Mouse (Mus musculus) thymus, adult 2 months (tissue): Measurements from ENCODE around the gene Syt7. TPM values are rescaled to one million over a fixed set of nuclear protein-coding genes. Genes with fewer than 3 reads are reported as not detected.

ENCODE experiments used
- DNase-seq: peaks from one replicate; pipeline ENCODE4 v3.0.0; 2021
- H3K27ac ChIP-seq: fragments of 200-500 bp; 2 replicates; pipeline ENCODE4 v1.5.1; 2012; ENCODE audit warnings: low read length, control low read depth; ENCODE audit not compliant: control insufficient read depth, insufficient read depth
- H3K27me3 ChIP-seq: fragments of 200-500 bp; 2 replicates; pipeline ENCODE4 v1.6.1; 2012; ENCODE audit warnings: mild to moderate bottlenecking, low read length, moderate library complexity, mixed read lengths; ENCODE audit not compliant: control insufficient read depth, insufficient read depth
- H3K36me3 ChIP-seq: fragments of 200-500 bp; 2 replicates; pipeline ENCODE4 v1.6.1; 2012; ENCODE audit warnings: mild to moderate bottlenecking, low read length, moderate library complexity; ENCODE audit not compliant: control insufficient read depth, insufficient read depth
- H3K4me1 ChIP-seq: fragments of 200-500 bp; replicated peaks from 2 replicates; pipeline ENCODE4 v1.6.1; 2012; ENCODE audit warnings: low read length; ENCODE audit not compliant: control insufficient read depth, insufficient read depth
- H3K4me3 ChIP-seq: fragments of 200-500 bp; 2 replicates; pipeline ENCODE4 v1.5.1; 2012; ENCODE audit warnings: mild to moderate bottlenecking, low read length, control low read depth, moderate library complexity; ENCODE audit not compliant: control insufficient read depth, insufficient read depth
- CTCF ChIP-seq: fragments of 200-500 bp; IDR thresholded peaks from 2 replicates; pipeline ENCODE4 v1.5.1; 2012; ENCODE audit warnings: mild to moderate bottlenecking, control low read depth, low read length, moderate library complexity, borderline replicate concordance; ENCODE audit not compliant: control insufficient read depth, poor library complexity, insufficient read depth; ENCODE audit errors: extremely low read depth
- POLR2A ChIP-seq: fragments of 200-500 bp; IDR thresholded peaks from 2 replicates; pipeline ENCODE4 v1.6.1; 2012; ENCODE audit warnings: mild to moderate bottlenecking, low read length, control low read depth, moderate library complexity; ENCODE audit not compliant: control insufficient read depth, poor library complexity, insufficient read depth; ENCODE audit errors: extremely low read depth
- WGBS: fragments of 180-500 bp; shearing (Covaris S2); methylation state at CpG from one replicate; pipeline ENCODE4 v1.1.7; 2018; 5-methylcytosine and 5-hydroxymethylcytosine counted together
- polyA plus RNA-seq: library from polyadenylated mRNA; depleted of rRNA; stranded (reverse); fragments of >200 nt; gene quantifications from 2 replicates; pipeline ENCODE4 v1.2.3, GENCODE M21; 2012

The Syt7 gene
- polyA plus RNA-seq, 1 experiment = 1.8 TPM

- no peak overlapping the region for H3K4me3 ChIP-seq
- H3K36me3 ChIP-seq = no peaks in the 10 kb centered on the region
- 83% methylated on average over 5 of the region's 5 CpGs for WGBS
- TF ChIP-seq POLR2A (no peak), CTCF (no peak)
- H3K27ac ChIP-seq = no peak overlapping the region
- no peak for DNase-seq
- H3K27me3 ChIP-seq = no peaks in the 10 kb centered on the region
- H3K4me1 ChIP-seq = no peaks in the 10 kb centered on the region
Measured at GRCm38 (mm10) chr19:10347628-10348273, 41.1 kb upstream of the Syt7 start.

GRCm38 (mm10) chr19:10352218-10352617 lies 36.7 kb upstream of the Syt7 start:
- Histone ChIP-seq H3K4me1 (no peaks in the 10 kb centered on the region), H3K27me3 (no peaks in the 10 kb centered on the region), H3K27ac (no peak overlapping the region), H3K36me3 (no peaks in the 10 kb centered on the region), H3K4me3 (no peak overlapping the region)
- whole genome bisulfite sequencing = 83% methylated on average over 7 of the region's 7 CpGs
- no peak for TF ChIP-seq POLR2A
- TF ChIP-seq CTCF = no peak
- DNase-seq = no peak

GRCm38 (mm10) chr19:10354830-10355229 lies 34.1 kb upstream of the Syt7 start:
- TF ChIP-seq CTCF (no peak), POLR2A (no peak)
- Histone ChIP-seq H3K27me3 (no peaks in the 10 kb centered on the region), H3K36me3 (no peaks in the 10 kb centered on the region), H3K4me3 (no peak overlapping the region), H3K4me1 (no peaks in the 10 kb centered on the region), H3K27ac (no peak overlapping the region)
- no peak for DNase-seq
- 89% methylated on average over 2 of the region's 2 CpGs for WGBS

- Histone ChIP-seq H3K27me3 (no peaks in the 10 kb centered on the region), H3K4me1 (no peaks in the 10 kb centered on the region), H3K4me3 (no peak overlapping the region), H3K36me3 (no peaks in the 10 kb centered on the region), H3K27ac (no peak overlapping the region)
- DNase-seq = no peak
- TF ChIP-seq POLR2A (no peak), CTCF (no peak)
- WGBS = 31% methylated on average over 12 of the region's 12 CpGs
Measured at GRCm38 (mm10) chr19:10356845-10357503, 31.9 kb upstream of the Syt7 start.

- no peaks in the 10 kb centered on the region for H3K4me1 ChIP-seq
- DNase-seq = no peak
- no peak for TF ChIP-seq POLR2A
- no peak for TF ChIP-seq CTCF
- H3K36me3 ChIP-seq = no peaks in the 10 kb centered on the region
- H3K27me3 ChIP-seq = no peaks in the 10 kb centered on the region
- 88% methylated on average over 8 of the region's 8 CpGs for WGBS
- H3K27ac ChIP-seq = no peak overlapping the region
- no peak overlapping the region for H3K4me3 ChIP-seq
Measured at GRCm38 (mm10) chr19:10359105-10359946, 29.6 kb upstream of the Syt7 start.

GRCm38 (mm10) chr19:10362473-10363129 lies 26.3 kb upstream of the Syt7 start:
- TF ChIP-seq POLR2A = no peak
- TF ChIP-seq CTCF = no peak
- no peak overlapping the region for H3K4me3 ChIP-seq
- no peaks in the 10 kb centered on the region for H3K27me3 ChIP-seq
- WGBS = 77% methylated on average over 6 of the region's 6 CpGs
- H3K36me3 ChIP-seq = no peaks in the 10 kb centered on the region
- H3K4me1 ChIP-seq = no peaks in the 10 kb centered on the region
- DNase-seq = no peak
- no peak overlapping the region for H3K27ac ChIP-seq
